Mouse (Mus musculus): ENCODE data around the gene Zfp683. TPM values are rescaled to one million over a fixed set of nuclear protein-coding genes. Genes with fewer than 3 reads are reported as not detected.
A peak's percentile ranks its signal among the peaks of the same experiment; 100 is the strongest.

Gene Zfp683
- total RNA-seq, 2 experiments from 2014 or later = not detected

DNA sequence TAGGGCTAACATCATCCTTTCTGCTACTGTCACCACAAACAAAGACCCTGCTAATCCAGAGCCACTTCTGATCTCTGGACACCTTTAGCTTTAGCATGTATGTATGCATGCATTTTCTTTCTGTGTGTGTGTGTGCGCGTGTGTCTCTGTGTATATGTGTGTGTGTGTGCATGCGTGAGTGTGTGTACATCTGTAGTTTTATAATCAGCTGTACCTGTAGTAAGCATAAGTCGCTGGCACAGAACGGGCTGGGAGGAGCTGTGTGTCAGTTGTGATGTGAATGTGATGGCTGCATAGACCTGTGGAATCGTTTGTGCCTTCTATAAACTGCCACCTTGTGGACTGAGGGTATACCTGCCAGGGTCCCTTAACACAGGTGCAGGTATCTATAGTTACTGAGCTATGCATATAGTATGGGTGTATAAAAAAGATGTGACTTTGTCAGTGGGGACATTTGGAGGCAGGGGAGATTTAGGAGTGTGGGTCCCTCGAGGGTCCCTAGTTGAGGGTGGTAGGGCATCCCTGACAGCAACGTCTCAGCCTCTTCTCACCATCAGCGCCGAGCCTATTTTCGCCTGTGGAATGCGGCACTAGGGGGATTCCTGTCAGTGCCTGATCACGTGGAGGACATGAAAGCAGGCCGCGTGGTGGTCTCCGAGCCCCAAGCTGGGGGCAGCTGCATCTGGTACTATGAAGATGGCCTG is 37.0 kb downstream of the Zfp683 start:
- ATAC-seq (replicated peaks; ENCODE audit: poor library complexity) = no peak

DNA sequence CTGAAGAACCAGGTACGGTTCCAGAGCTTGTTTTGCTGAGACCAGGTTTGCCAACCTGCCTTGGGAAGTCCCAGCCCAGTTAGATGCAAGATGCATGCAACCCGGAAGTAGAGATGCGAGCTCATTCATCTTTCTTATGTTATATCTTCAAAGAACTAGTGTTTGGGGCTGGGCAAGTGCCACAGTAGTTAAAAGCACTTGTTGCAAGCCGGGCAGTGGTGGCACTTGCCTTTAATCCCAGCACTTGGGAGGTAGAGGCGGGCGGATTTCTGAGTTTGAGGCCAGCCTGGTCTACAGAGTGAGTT is 37.5 kb downstream of the Zfp683 start:
- no peak for ATAC-seq (replicated peaks; ENCODE audit: poor library complexity)

DNA sequence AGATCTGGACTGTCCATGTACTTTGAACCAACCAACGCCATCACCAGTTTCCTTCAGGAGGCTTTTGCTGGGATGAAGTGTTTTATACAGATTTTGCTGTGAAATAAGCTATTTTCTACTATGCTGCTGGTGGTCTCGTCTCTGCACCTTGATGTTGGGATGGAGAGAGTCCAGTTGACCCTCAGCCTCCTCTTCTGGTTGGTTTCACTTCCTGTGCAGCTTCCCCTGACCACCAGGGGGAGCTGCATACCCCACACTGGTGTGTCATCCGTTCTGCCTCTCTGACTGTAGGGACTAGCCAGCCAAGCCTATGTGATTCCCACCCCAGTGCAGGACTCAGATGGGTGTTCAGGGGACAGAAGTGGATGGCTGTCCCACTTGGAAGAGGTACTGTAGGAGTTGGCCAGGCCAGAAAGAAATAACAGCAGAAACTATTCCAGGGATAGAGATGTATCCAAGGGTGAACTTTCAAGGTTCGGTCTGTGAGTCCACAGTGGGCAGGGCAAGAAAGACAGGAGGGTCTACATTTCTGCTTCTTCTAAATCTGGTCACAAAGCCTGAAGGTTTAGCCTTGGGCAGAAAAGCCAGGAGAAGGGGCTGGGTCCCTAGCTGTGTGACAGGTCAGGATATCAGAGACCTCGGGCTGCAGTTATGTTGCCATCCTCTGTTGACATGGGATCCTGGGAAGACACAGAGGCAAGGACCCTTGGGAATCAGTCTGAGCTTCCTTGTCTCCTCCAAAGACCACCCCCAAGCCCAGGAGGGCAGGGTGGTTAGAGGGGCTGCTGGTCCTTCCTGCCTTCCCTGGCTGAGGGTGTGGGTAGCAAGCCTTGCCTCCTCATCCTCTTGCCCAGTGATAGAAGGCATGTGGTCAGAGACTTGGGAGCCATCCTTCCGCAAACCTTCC is 39.0 kb downstream of the Zfp683 start:
- peak; percentile 68 for ATAC-seq (replicated peaks; ENCODE audit: poor library complexity)

DNA sequence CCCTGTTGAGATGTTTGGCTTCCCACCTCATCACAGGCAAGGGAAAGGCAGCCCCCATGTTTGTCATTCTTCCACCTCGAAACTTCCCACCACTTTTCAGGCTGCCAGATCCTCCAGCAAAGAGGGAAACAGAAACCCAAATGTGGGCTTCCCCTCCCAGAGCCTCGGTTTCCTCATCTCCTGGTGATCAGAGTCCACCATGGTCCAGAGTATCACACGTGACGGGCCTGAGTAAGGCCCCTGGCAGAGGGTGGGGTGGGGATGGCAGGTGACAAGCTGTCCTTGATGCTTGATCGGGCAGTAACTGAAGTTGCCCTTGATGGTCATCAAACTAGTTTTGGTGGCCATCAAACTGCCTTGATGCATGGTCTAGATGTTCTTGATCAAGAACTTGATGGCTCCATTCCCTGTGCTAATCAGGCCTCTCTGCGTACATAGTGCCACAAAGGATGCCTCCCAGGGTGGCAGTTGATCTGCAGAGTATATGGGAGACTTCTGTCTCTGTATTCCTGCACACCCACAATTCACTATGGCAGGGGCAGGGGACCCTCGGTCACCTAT is 40.4 kb downstream of the Zfp683 start:
- no peak for ATAC-seq (replicated peaks; ENCODE audit: poor library complexity)

DNA sequence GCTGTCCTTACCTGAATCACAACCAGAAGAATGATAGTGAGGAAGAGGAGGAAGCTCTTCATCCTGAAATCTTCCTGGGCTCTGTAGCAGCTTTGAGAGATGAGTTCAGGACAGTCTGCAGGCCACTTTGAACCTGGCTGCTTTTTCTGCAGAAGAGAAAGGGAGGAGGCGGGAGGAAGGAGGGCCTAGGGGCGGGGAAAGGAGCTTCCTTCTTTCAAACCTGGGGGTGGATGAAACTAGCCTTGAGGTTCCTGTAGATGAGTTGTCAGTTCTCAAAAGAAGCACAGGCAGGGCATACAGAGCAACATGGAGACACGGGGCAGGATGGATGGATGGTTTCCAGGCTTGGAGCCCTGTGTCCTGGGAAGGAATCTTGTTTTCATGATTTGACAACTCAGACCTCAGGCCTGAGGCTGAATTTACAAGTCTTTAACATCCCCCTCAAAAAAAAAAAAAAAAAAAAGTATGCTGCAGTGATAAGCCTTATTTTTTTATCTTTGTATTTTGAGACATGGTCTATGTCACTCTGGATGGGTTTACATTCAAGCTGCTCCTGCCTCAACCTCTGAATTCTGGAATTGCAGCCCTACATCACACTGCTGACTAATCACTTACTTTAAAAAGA is 41.4 kb downstream of the Zfp683 start, which contains the start of gene Cd52:
Gene Cd52, minus strand, starts transcription at position 160 of the 625 bp plus-strand sequence.
- ATAC-seq (replicated peaks; ENCODE audit: poor library complexity) = peak; percentile 42

DNA sequence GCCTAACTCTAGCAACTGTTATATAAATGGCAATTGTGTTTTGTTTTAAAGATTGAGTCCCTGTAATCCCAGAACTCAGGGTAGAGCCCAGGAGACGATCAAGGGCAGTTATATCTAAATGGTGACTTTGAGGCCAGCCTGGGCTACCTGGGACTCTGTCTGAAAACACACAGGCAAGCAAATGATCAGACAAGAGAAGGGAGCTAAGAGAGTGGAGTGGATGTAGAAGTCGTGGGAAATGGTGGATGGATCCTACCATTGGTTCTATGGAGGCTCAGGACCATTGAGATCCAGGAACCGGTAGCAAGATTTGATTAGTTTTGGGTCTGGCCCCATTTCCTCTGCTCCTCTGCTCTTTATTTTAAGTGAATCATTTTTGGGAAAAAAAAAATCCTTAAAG is 42.5 kb downstream of the Zfp683 start:
- no peak for ATAC-seq (replicated peaks; ENCODE audit: poor library complexity)

DNA sequence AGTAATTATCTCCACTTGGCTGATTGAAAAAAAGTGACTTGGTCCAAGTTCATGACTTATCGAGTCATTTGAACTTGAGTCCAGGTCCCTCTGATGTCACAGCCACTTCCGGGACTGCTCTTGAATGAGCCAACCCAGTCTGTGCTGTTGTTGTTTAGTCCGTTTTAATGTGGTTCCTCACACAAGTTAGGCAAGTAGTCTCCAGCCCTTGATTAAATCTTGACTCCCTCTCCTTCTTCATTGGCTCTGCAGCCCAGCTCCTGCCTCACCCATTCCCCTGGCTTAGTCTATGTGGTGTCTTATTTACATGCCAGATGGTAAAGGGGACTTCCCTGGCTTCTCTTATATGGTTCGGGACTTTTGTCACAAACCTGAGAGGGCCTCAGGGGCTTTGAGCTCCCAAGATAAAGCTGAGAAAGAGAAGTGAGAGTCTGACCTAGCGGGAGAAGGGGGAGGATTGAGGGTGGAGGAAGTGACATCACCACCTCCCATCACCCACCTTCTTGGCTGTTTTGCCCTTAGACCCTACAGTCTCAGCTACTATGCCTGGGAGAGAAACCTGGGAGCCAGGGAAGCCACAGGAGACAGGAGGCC is 43.5 kb downstream of the Zfp683 start:
- peak; percentile 38 for ATAC-seq (replicated peaks; ENCODE audit: poor library complexity)

DNA sequence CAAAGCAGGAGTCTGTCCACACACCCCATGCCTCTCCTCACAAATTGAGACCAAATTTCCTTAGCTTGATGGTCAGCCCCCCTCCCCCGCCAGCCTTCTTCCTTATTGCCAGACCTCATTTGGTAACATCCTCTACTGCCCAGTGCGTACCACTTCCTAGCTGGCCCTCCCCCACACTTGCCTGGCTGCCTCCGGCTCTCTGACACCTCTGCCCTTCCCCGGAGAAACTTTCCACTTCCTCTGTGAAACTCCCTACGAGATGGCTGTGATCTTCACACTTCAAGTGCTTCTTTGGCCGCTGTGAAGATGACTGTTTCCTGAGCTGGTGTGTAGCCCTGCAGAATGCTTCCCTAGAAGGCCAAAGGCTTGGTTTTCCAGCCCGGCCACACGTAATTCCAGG is 45.0 kb downstream of the Zfp683 start:
- ATAC-seq (replicated peaks; ENCODE audit: poor library complexity) = peak; percentile 63

DNA sequence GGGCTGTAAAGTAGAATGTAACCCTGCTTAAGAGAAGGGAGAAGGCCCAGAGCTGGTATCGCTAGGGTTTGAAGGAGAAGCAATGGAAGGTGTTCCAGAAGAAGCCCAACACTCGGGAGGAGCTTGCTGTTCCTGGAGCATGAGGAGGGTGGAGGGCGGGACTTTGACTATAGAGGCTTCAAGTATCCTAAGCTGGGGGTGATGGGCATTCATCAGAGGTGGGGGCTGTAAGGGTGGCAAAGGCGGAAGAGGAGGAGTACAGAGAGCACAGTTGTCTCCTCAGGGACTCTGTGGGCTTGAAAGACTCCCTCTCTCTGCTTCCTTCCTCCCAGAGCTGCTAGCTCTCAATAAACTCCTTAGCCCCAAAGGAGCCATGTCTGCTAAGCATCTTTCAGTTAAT is 46.6 kb downstream of the Zfp683 start:
- ATAC-seq (replicated peaks; ENCODE audit: poor library complexity) = no peak

DNA sequence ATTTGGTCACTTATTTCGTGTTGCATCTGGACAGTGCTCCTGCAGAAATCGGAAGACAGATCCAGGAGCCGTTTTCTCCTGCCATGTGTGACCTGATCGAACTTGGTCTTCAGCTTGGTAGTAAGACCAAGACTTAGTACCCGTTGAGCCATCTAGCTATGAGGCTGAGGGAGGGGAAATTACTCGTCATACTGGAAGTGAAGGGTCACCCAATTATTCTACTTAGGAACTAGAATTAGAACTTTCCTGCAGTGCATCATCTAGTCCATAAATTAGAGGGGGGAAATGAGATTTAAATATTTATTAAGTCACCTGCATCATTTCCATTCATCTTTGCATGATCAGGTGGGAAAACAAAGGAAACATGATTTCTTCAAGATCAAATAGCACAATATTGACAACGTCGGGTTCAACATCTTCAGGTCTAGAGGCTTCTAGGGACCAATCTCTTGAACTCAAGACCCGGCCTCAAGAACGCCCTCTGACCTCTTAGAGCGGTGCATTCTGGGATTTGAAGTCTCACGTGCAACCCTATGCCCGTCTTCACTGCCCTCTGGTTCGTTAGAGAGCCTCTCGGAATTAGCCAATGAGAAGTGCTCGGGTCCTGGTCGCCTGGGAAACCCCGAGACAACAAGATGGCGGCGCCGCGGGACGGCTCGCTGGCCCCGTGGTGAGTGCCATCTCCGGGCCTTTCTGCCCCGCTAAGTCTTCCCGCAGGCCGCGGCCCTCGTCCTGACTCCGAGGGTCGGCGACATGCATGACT is 48.5 kb downstream of the Zfp683 start, which contains the start of gene Ubxn11:
Gene Ubxn11, plus strand, starts transcription at position 592 of the 763 bp plus-strand sequence.
- ATAC-seq (replicated peaks; ENCODE audit: poor library complexity) = peak; percentile 91

DNA sequence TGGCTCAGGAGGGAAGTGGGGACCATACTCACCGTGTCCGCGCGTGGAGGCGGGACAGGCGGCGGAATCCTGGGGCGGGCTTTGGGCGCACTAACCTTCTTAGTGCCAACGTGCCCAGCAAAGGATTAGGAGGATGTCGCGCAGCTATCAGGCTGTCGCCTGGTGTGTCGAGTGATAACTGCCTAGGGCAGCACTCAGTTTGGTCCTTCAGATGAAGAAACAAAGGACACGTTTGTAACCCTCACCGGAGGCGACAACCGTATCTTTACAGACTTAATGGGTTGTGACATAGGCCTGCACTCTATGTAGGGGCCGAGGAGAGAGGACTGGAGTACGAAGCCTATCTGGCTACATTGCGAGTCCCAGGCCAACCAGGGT is 49.1 kb downstream of the Zfp683 start:
- peak; percentile 62 for ATAC-seq (replicated peaks; ENCODE audit: poor library complexity)

DNA sequence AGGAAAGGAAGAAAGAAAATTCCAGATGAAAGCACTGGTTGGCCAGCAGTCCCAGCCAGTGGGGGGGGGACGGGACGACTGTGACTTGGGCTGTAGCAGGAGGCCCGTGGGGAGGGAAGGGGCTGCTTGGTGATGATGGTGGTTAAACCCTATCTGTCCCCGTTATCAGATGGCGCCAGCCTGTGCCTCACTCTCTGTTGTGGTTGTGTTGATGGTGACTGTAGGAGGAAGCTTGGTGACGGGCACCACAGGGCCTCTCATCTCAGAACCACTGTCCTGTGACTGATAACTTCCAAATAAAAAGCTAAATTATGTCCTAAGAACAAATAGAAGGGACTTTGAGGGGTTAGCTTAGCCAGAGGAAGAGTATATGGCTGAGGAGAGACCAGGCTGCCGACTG is 52.5 kb downstream of the Zfp683 start:
- ATAC-seq (replicated peaks; ENCODE audit: poor library complexity) = peak; percentile 40

DNA sequence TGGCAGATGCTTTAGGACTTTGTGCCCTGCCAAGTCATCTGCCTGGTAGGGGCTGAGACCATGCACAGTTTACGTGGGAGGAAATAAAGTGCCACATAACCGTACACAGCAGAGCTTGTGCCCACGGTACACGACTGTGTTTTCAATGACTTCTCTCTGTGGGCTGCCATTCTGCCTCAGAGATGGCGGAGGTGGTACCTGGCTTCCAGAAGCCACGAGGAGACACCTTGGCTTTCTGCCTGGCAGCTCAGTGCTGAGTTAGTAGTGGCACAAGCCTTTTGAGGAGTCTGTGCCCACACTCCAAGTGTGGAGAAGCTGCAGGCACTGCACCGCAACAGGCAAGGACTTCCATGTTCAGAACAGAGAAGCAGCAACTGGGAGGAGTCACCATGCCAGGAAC is 54.1 kb downstream of the Zfp683 start:
- ATAC-seq (replicated peaks; ENCODE audit: poor library complexity) = no peak

DNA sequence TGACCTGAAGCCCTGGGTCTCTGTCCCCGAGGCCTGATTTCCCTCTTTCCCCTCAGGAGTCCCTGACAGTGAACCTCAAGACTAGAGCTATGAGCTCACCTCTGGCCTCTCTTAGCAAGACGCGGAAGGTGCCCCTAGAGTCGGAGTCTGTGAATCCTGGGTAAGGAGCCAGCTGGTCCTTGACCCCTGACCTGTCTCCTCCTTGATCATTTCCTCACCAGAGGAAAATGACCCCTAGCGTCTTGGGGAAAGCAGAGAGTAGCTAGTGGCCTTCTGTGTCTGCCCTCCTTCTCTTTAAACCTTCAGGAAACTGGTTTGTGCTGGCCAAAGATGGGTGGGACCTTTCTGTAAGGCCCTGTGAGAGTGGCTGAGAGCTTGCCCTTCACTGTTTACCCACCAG is 54.6 kb downstream of the Zfp683 start:
- ATAC-seq (replicated peaks; ENCODE audit: poor library complexity) = no peak

Other genes starting within 250 kb of the Zfp683 start
- gene Rps6ka1, start 166.0 kb upstream of the Zfp683 start, total RNA-seq (2015) = 96.7 and 112 TPM in 2 replicates
- 126 and 160 TPM in 2 replicates for gene Rps6ka1, start 166.0 kb upstream of the Zfp683 start, total RNA-seq (2017)
- gene Hmgn2, start 85.2 kb upstream of the Zfp683 start, total RNA-seq (2015) = 2,294 and 2,610 TPM in 2 replicates
- 1,024 and 1,057 TPM in 2 replicates for gene Hmgn2, start 85.2 kb upstream of the Zfp683 start, total RNA-seq (2017)
- gene Dhdds, start 52.9 kb upstream of the Zfp683 start, total RNA-seq (2015) = 27.0 and 31.5 TPM in 2 replicates
- 28.2 and 30.1 TPM in 2 replicates for gene Dhdds, start 52.9 kb upstream of the Zfp683 start, total RNA-seq (2017)
- gene Lin28a, start 35.0 kb upstream of the Zfp683 start, total RNA-seq (2015) = 3.7 and 4.7 TPM in 2 replicates
- gene Lin28a, start 35.0 kb upstream of the Zfp683 start, total RNA-seq (2017) = 27.4 and 31.2 TPM in 2 replicates
- 0.77 and 2.2 TPM in 2 replicates for gene Crybg2, start 7.0 kb downstream of the Zfp683 start, total RNA-seq (2015)
- gene Crybg2, start 7.0 kb downstream of the Zfp683 start, total RNA-seq (2017) = 0.37 and 0.71 TPM in 2 replicates
- gene Cd52, start 41.2 kb downstream of the Zfp683 start, total RNA-seq (2015) = 291 and 358 TPM in 2 replicates
- 339 and 505 TPM in 2 replicates for gene Cd52, start 41.2 kb downstream of the Zfp683 start, total RNA-seq (2017)
- 9.2 and 10.7 TPM in 2 replicates for gene Ubxn11, start 48.7 kb downstream of the Zfp683 start, total RNA-seq (2015)
- gene Ubxn11, start 48.7 kb downstream of the Zfp683 start, total RNA-seq (2017) = 6.5 and 7.3 TPM in 2 replicates
- 724 and 761 TPM in 2 replicates for gene Sh3bgrl3, start 75.0 kb downstream of the Zfp683 start, total RNA-seq (2015)
- gene Sh3bgrl3, start 75.0 kb downstream of the Zfp683 start, total RNA-seq (2017) = 230 and 307 TPM in 2 replicates
- gene Cep85, start 133.3 kb downstream of the Zfp683 start, total RNA-seq (2015) = 14.5 and 27.8 TPM in 2 replicates
- gene Cep85, start 133.3 kb downstream of the Zfp683 start, total RNA-seq (2017) = 33.8 and 41.0 TPM in 2 replicates
- not detected in 2 replicates for gene Gm7534, start 149.2 kb downstream of the Zfp683 start, total RNA-seq (2015)
- not detected in 2 replicates for gene Gm7534, start 149.2 kb downstream of the Zfp683 start, total RNA-seq (2017)
- not detected in 2 replicates for gene Catsper4, start 173.5 kb downstream of the Zfp683 start, total RNA-seq (2015)
- gene Catsper4, start 173.5 kb downstream of the Zfp683 start, total RNA-seq (2017) = not detected in 2 replicates
- gene Cnksr1, start 184.6 kb downstream of the Zfp683 start, total RNA-seq (2015) = not detected in 2 replicates
- gene Cnksr1, start 184.6 kb downstream of the Zfp683 start, total RNA-seq (2017) = not detected in 2 replicates
- gene E130218I03Rik, start 189.8 kb downstream of the Zfp683 start, total RNA-seq (2015) = not detected in 2 replicates
- 0.14 TPM in 1 of 2 replicates, not detected in the other for gene E130218I03Rik, start 189.8 kb downstream of the Zfp683 start, total RNA-seq (2017)
- gene Zfp593, start 191.8 kb downstream of the Zfp683 start, total RNA-seq (2015) = 11.7 and 11.8 TPM in 2 replicates
- 12.5 and 12.7 TPM in 2 replicates for gene Zfp593, start 191.8 kb downstream of the Zfp683 start, total RNA-seq (2017)
- gene Gm30191, start 193.1 kb downstream of the Zfp683 start, total RNA-seq (2015) = not detected in 2 replicates
- not detected in 2 replicates for gene Gm30191, start 193.1 kb downstream of the Zfp683 start, total RNA-seq (2017)
- not detected in 2 replicates for gene Grrp1, start 200.3 kb downstream of the Zfp683 start, total RNA-seq (2015)
- not detected in 2 replicates for gene Grrp1, start 200.3 kb downstream of the Zfp683 start, total RNA-seq (2017)
- 23.4 and 25.9 TPM in 2 replicates for gene Pdik1l, start 234.1 kb downstream of the Zfp683 start, total RNA-seq (2015)
- 32.7 and 34.0 TPM in 2 replicates for gene Pdik1l, start 234.1 kb downstream of the Zfp683 start, total RNA-seq (2017)